Mouse (Mus musculus) hindbrain, postnatal 0 days (tissue): ENCODE measurements around the gene Sgf29. TPM values are rescaled to one million over a fixed set of nuclear protein-coding genes. Genes with fewer than 3 reads are reported as not detected.

Experiments used
- ATAC-seq: fragments of 200-750 bp; cut with Nextera tagmentation; 2 replicates; pipeline ENCODE4 v1.8.0; 2017; ENCODE audit warnings: mild to moderate bottlenecking, moderate TSS enrichment, moderate library complexity
- DNase-seq: peaks from one replicate; pipeline ENCODE4 v3.0.0-alpha.2; 2015; ENCODE audit warnings: low spot score
- H3K27ac ChIP-seq: fragments of 300-500 bp; sonication (generic); 2 replicates; pipeline ENCODE4 v1.5.1; 2014; ENCODE audit warnings: mild to moderate bottlenecking
- H3K27me3 ChIP-seq: fragments of 300-500 bp; sonication (generic); 2 replicates; pipeline ENCODE4 v1.6.1; 2014; ENCODE audit warnings: low read length, mixed read lengths; ENCODE audit not compliant: insufficient read depth
- H3K36me3 ChIP-seq: fragments of 300-500 bp; sonication (generic); 2 replicates; pipeline ENCODE4 v1.6.1; 2014; ENCODE audit warnings: low read length, mixed read lengths; ENCODE audit not compliant: insufficient read depth
- H3K4me1 ChIP-seq: fragments of 300-500 bp; sonication (generic); 2 replicates; pipeline ENCODE4 v1.6.1; 2014; ENCODE audit warnings: antibody characterized with exemption, low read length, mixed read lengths; ENCODE audit not compliant: insufficient read depth
- H3K4me2 ChIP-seq: fragments of 300-500 bp; sonication (generic); 2 replicates; pipeline ENCODE4 v1.6.1; 2014; ENCODE audit warnings: low read depth, mild to moderate bottlenecking, low read length, moderate library complexity, mixed read lengths
- H3K4me3 ChIP-seq: fragments of 300-500 bp; sonication (generic); 2 replicates; pipeline ENCODE4 v1.5.1; 2014; ENCODE audit warnings: low read length
- H3K9ac ChIP-seq: fragments of 300-500 bp; sonication (generic); replicated peaks from 2 replicates; pipeline ENCODE4 v1.6.1; 2014; ENCODE audit warnings: mild to moderate bottlenecking, low read length, moderate library complexity, mixed read lengths
- H3K9me3 ChIP-seq: fragments of 300-500 bp; sonication (generic); 2 replicates; pipeline ENCODE4 v1.6.1; 2016; ENCODE audit warnings: low read length, mixed read lengths
- CTCF ChIP-seq: IDR thresholded peaks from 2 replicates; pipeline ENCODE4 v1.5.1; 2016; ENCODE audit warnings: antibody characterized with exemption, control low read depth, low read depth
- WGBS: fragments of 180-500 bp; shearing (Covaris S2); extraction: QIAGEN DNeasy Blood & Tissue Kit; methylation state at CpG from one replicate; pipeline ENCODE4 v1.1.7; 2014; 5-methylcytosine and 5-hydroxymethylcytosine counted together
- polyA plus RNA-seq: library from polyadenylated mRNA; unstranded; fragments of >200 nt; fragmentation: Nextera tagmentation; extraction: Ambion mirVana; gene quantifications from 2 replicates; pipeline ENCODE4 v1.2.1, GENCODE M21; 2015
- total RNA-seq: library from RNA; depleted of rRNA; stranded (reverse); fragments of >200 nt; gene quantifications from 2 replicates; pipeline ENCODE4 v1.2.3, GENCODE M21; 2014; rRNA removed

Sgf29 gene
- total RNA-seq (35.1 and 36.3 TPM in 2 replicates), polyA plus RNA-seq (47.0 and 49.9 TPM in 2 replicates)

- peak within 1 kb of the TSS; percentile 50 for H3K4me3 ChIP-seq
- WGBS, result 1% methylated on average over 56 of the region's 57 CpGs
- peak within 1 kb of the TSS; percentile 54 for H3K4me2 ChIP-seq
- peak within 1 kb of the TSS; percentile 90 for H3K27ac ChIP-seq
- DNase-seq (peak; percentile 96), ATAC-seq (peak; percentile 99)
- no peaks in the 10 kb centered on the region for H3K27me3 ChIP-seq
- no peaks in the 10 kb centered on the region; the same call in 1 of the 2 replicates for H3K4me1 ChIP-seq
- peak; percentile 24; the same call in 1 of the 2 replicates for TF ChIP-seq CTCF
- H3K9ac ChIP-seq, result peak within 1 kb of the TSS; percentile 56
- H3K9me3 ChIP-seq, result no peaks in the 10 kb centered on the region
- H3K36me3 ChIP-seq, result no peaks in the 10 kb centered on the region
Measured at GRCm38 (mm10) chr7:126649231-126650051, at the start of gene Sgf29. Gene Sgf29 (plus strand): TSS chr7:126649309.

- H3K4me2 ChIP-seq, result no peak overlapping the region
Measured at GRCm38 (mm10) chr7:126601896-126602295, 47.2 kb upstream of the Sgf29 start.

GRCm38 (mm10) chr7:126602650-126603049 lies 46.5 kb upstream of the Sgf29 start:
- Histone ChIP-seq H3K4me2 (no peak overlapping the region), H3K4me1 (no peaks in the 10 kb centered on the region), H3K27me3 (no peaks in the 10 kb centered on the region)

More at GRCm38 (mm10) chr7:126601896-126602295, 47.2 kb upstream of the Sgf29 start:
- H3K27me3 ChIP-seq, result no peaks in the 10 kb centered on the region
- no peaks in the 10 kb centered on the region for H3K36me3 ChIP-seq
- DNase-seq (no peak), ATAC-seq (no peak)
- no peak overlapping the region for H3K27ac ChIP-seq
- no peak overlapping the region for H3K4me3 ChIP-seq
- WGBS, result 41% methylated on average over 4 of the region's 5 CpGs
- H3K9me3 ChIP-seq, result no peaks in the 10 kb centered on the region
- no peak for TF ChIP-seq CTCF
- H3K9ac ChIP-seq, result no peak overlapping the region
- H3K4me1 ChIP-seq, result no peaks in the 10 kb centered on the region

GRCm38 (mm10) chr7:126606611-126607010 lies 42.5 kb upstream of the Sgf29 start:
- 85% methylated on average over 5 of the region's 5 CpGs for WGBS
- Histone ChIP-seq H3K36me3 (no peaks in the 10 kb centered on the region), H3K9me3 (no peaks in the 10 kb centered on the region), H3K4me2 (no peak overlapping the region), H3K4me3 (no peak overlapping the region), H3K27me3 (no peaks in the 10 kb centered on the region), H3K4me1 (no peaks in the 10 kb centered on the region), H3K9ac (no peak overlapping the region), H3K27ac (no peak overlapping the region)
- no peak for TF ChIP-seq CTCF
- no peak for ATAC-seq
- DNase-seq, result no peak

More at GRCm38 (mm10) chr7:126602650-126603049, 46.5 kb upstream of the Sgf29 start:
- DNase-seq, result no peak
- Histone ChIP-seq H3K9me3 (no peaks in the 10 kb centered on the region), H3K27ac (no peak overlapping the region), H3K4me3 (no peak overlapping the region), H3K36me3 (no peaks in the 10 kb centered on the region), H3K9ac (no peak overlapping the region)
- 84% methylated on average over 3 of the region's 3 CpGs for WGBS
- no peak for ATAC-seq
- TF ChIP-seq CTCF, result no peak

- no peak for TF ChIP-seq CTCF
- ATAC-seq, result no peak
- Histone ChIP-seq H3K36me3 (no peaks in the 10 kb centered on the region), H3K27me3 (no peaks in the 10 kb centered on the region), H3K9me3 (no peaks in the 10 kb centered on the region), H3K9ac (no peak overlapping the region), H3K4me2 (no peak overlapping the region), H3K4me3 (no peak overlapping the region), H3K4me1 (no peaks in the 10 kb centered on the region), H3K27ac (no peak overlapping the region)
- WGBS, result 74% methylated on average over 3 of the region's 3 CpGs
- DNase-seq, result no peak
Measured at GRCm38 (mm10) chr7:126607064-126607463, 42.0 kb upstream of the Sgf29 start.

- Histone ChIP-seq H3K4me1 (no peaks in the 10 kb centered on the region), H3K27me3 (no peaks in the 10 kb centered on the region), H3K4me2 (no peak overlapping the region), H3K27ac (no peak overlapping the region), H3K9ac (no peak overlapping the region), H3K4me3 (no peak overlapping the region), H3K9me3 (no peaks in the 10 kb centered on the region), H3K36me3 (no peaks in the 10 kb centered on the region)
- 84% methylated on average over 5 of the region's 5 CpGs for WGBS
- DNase-seq (no peak), ATAC-seq (no peak)
- TF ChIP-seq CTCF, result no peak
Measured at GRCm38 (mm10) chr7:126607796-126608195, 41.3 kb upstream of the Sgf29 start.

GRCm38 (mm10) chr7:126612736-126613135 lies 36.4 kb upstream of the Sgf29 start:
- ATAC-seq (no peak), DNase-seq (no peak)
- 86% methylated on average over 3 of the region's 3 CpGs for WGBS
- H3K9ac ChIP-seq, result no peak overlapping the region
- H3K4me2 ChIP-seq, result no peak overlapping the region
- no peaks in the 10 kb centered on the region for H3K9me3 ChIP-seq
- no peaks in the 10 kb centered on the region for H3K27me3 ChIP-seq
- TF ChIP-seq CTCF, result no peak
- no peaks in the 10 kb centered on the region for H3K4me1 ChIP-seq
- no peak overlapping the region for H3K27ac ChIP-seq
- H3K36me3 ChIP-seq, result no peaks in the 10 kb centered on the region
- H3K4me3 ChIP-seq, result no peak overlapping the region
